Mouse (Mus musculus) heart, embryonic 16.5 days (tissue): ENCODE measurements at regions not wholly inside any gene's neighbourhood (a gene's known extent, or its start where the extent isn't known, plus 50 kb on each side); places are given as distances from the start of the nearest gene placed in this dataset.

ENCODE experiments used
- ATAC-seq: fragments of 200-750 bp; cut with Nextera tagmentation; replicated peaks from 2 replicates; pipeline ENCODE4 v1.8.0; 2017; ENCODE audit warnings: moderate number of reproducible peaks; ENCODE audit not compliant: insufficient read depth, low FRiP score; ENCODE audit errors: extremely low read depth
- H3K27ac ChIP-seq: fragments of 300-500 bp; sonication (generic); 2 replicates; pipeline ENCODE4 v1.5.1; 2014; ENCODE audit warnings: mild to moderate bottlenecking, low read length, control low read depth, moderate library complexity
- H3K27me3 ChIP-seq: fragments of 300-500 bp; sonication (generic); 2 replicates; pipeline ENCODE4 v1.6.1; 2014; ENCODE audit warnings: low read length, mixed read lengths; ENCODE audit not compliant: control insufficient read depth, insufficient read depth
- H3K36me3 ChIP-seq: fragments of 300-500 bp; sonication (generic); 2 replicates; pipeline ENCODE4 v1.6.1; 2014; ENCODE audit not compliant: control insufficient read depth, insufficient read depth
- H3K4me1 ChIP-seq: fragments of 300-500 bp; sonication (generic); 2 replicates; pipeline ENCODE4 v1.6.1; 2014; ENCODE audit warnings: low read length, mixed read lengths; ENCODE audit not compliant: control insufficient read depth, insufficient read depth
- H3K4me2 ChIP-seq: fragments of 300-500 bp; sonication (generic); 2 replicates; pipeline ENCODE4 v1.6.1; 2014; ENCODE audit warnings: low read depth, mild to moderate bottlenecking, control low read depth, low read length
- H3K4me3 ChIP-seq: fragments of 300-500 bp; sonication (generic); 2 replicates; pipeline ENCODE4 v1.5.1; 2014; ENCODE audit warnings: mild to moderate bottlenecking, control low read depth, low read length
- H3K9ac ChIP-seq: fragments of 300-500 bp; sonication (generic); 2 replicates; pipeline ENCODE4 v1.6.1; 2014; ENCODE audit warnings: low read length, control low read depth
- H3K9me3 ChIP-seq: fragments of 300-500 bp; sonication (generic); replicated peaks from 2 replicates; pipeline ENCODE4 v1.6.1; 2016; ENCODE audit warnings: low read length; ENCODE audit not compliant: control insufficient read depth
- WGBS: fragments of 180-500 bp; shearing (Covaris S2); extraction: QIAGEN DNeasy Blood & Tissue Kit; methylation state at CpG from one replicate; pipeline ENCODE4 v1.1.7; 2014; 5-methylcytosine and 5-hydroxymethylcytosine counted together

DNA sequence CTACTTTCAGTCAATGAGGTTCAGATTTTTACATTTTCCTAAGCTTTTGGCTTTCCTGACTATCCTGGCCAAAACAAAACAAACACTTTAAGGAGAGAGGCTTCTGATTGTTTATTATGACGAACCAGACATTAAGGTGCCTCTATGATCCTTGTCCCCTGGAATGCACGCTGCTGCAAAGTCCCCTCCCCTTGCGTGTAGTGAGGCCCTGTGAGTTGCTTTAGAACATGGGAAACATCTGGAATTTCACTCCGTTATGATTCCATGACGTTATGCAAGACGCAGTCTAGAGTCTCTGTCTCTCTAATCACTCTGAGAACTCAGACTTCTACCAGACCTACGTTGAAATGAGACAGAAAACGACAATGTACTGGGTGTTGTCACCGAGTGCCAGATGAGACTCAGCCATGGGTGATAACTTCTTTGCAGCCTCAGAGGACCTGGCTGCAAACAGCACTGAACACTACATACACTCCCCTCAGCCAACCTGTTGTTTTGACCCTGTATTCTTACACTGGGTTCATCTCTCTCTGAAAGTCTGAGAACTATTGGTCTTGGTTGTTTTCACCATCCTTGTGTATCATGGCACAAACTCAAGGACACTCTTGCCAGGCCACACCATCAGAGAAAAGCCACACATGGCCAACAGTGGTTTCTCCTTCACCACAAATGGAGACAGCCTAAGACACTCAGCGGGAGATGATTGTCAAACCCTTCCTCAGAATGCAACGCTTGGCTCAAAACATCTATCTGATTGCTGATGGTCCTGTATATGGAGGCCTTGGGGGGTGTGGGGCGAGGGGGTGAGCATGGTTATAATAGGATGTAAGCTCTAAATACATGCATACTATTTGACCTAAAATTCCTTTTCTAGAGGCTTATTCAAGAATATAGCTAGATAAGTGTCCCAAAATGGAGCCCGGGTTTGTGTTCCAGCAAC lies 236.5 kb upstream of the Klf3 start:
- ATAC-seq = no peak
- no peaks in the 10 kb centered on the region for H3K36me3 ChIP-seq
- H3K27ac ChIP-seq = no peak overlapping the region

GRCm38 (mm10) chr5:64567813-64568212 lies 235.4 kb upstream of the Klf3 start:
- no peaks in the 10 kb centered on the region for H3K4me1 ChIP-seq
- no peak for ATAC-seq
- H3K4me2 ChIP-seq = no peak overlapping the region
- H3K9ac ChIP-seq = no peak overlapping the region
- no peak overlapping the region for H3K27ac ChIP-seq
- H3K4me3 ChIP-seq = no peak overlapping the region
- H3K36me3 ChIP-seq = no peaks in the 10 kb centered on the region
- WGBS = 71% methylated on average over 5 of the region's 5 CpGs
- no peaks in the 10 kb centered on the region for H3K27me3 ChIP-seq
- H3K9me3 ChIP-seq = no peaks in the 10 kb centered on the region

More for the DNA sequence above, 236.5 kb upstream of the Klf3 start:
- Histone ChIP-seq H3K9me3 (no peaks in the 10 kb centered on the region), H3K4me2 (no peak overlapping the region), H3K27me3 (no peaks in the 10 kb centered on the region), H3K4me1 (no peaks in the 10 kb centered on the region), H3K4me3 (no peak overlapping the region), H3K9ac (no peak overlapping the region)
- WGBS = 74% methylated on average over 13 of the region's 13 CpGs

- Histone ChIP-seq H3K9me3 (no peaks in the 10 kb centered on the region), H3K36me3 (no peaks in the 10 kb centered on the region), H3K27ac (no peak overlapping the region), H3K9ac (no peak overlapping the region), H3K4me2 (no peak overlapping the region), H3K27me3 (no peaks in the 10 kb centered on the region), H3K4me3 (no peak overlapping the region), H3K4me1 (no peaks in the 10 kb centered on the region)
- WGBS = 88% methylated on average over 3 of the region's 3 CpGs
- no peak for ATAC-seq
Observed at GRCm38 (mm10) chr5:64568294-64568693, 234.9 kb upstream of the Klf3 start.

DNA sequence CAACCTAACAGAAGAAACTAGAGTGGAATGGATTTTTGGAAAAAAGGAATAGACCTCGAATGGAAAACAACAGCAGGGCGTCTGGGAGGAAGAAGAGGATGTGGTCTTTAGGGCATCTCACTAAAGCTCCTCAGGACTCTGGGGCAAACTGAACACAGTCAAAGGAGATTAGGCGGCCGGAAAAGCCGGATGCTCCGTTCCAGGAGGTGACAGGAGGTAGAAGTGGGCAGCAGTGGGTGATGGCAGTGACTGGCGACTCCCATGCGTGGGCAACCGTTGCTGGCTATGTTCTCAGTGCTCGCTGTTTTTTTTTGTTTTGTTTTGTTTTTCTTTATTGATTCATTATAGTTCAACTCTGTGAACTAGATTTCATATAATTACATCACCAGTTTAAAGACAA lies 228.8 kb upstream of the Klf3 start:
- Histone ChIP-seq H3K9ac (no peak overlapping the region), H3K4me1 (peaks cover 16% of the 10 kb centered on the region; the same call in 1 of the 2 replicates), H3K36me3 (no peaks in the 10 kb centered on the region), H3K27me3 (no peaks in the 10 kb centered on the region), H3K4me2 (no peak overlapping the region), H3K27ac (no peak overlapping the region), H3K9me3 (no peaks in the 10 kb centered on the region), H3K4me3 (no peak overlapping the region)
- 76% methylated on average over 10 of the region's 10 CpGs for WGBS
- ATAC-seq = no peak

DNA sequence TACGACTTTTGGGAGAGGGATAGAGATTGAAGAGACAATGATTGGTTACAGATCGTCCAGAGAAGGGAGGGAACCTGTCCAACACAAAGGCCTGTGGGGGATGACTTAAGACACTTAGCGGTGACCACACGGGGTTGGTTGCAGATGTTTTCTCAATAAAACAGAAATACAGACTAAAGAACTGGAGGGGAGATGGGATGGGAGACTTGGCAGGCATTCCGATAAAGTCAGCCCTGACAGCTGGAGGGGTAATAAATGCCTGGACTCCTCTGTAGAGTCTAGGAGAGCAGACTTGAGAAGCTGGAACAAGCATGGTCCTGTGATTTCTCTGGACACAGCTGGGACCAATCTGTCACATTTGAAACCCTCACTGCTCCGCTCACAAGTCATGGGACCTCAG lies 227.3 kb upstream of the Klf3 start:
- ATAC-seq = peak; percentile 32; the same call in 1 of the 2 replicates
- WGBS = 72% methylated on average over 6 of the region's 6 CpGs
- Histone ChIP-seq H3K27ac (no peak overlapping the region; the same call in 1 of the 2 replicates), H3K9me3 (no peaks in the 10 kb centered on the region), H3K4me2 (no peak overlapping the region), H3K4me1 (peaks cover 28% of the 10 kb centered on the region), H3K9ac (no peak overlapping the region), H3K27me3 (no peaks in the 10 kb centered on the region), H3K4me3 (no peak overlapping the region), H3K36me3 (no peaks in the 10 kb centered on the region)

GRCm38 (mm10) chr5:64576426-64577262 lies 226.5 kb upstream of the Klf3 start:
- no peak overlapping the region for H3K4me3 ChIP-seq
- no peak overlapping the region for H3K4me2 ChIP-seq
- H3K27ac ChIP-seq = peak overlapping the region; percentile 77
- no peaks in the 10 kb centered on the region for H3K9me3 ChIP-seq
- no peaks in the 10 kb centered on the region for H3K27me3 ChIP-seq
- no peak overlapping the region for H3K9ac ChIP-seq
- 62% methylated on average over 19 of the region's 19 CpGs for WGBS
- no peaks in the 10 kb centered on the region for H3K36me3 ChIP-seq
- ATAC-seq = no peak
- peaks cover 34% of the 10 kb centered on the region for H3K4me1 ChIP-seq

DNA sequence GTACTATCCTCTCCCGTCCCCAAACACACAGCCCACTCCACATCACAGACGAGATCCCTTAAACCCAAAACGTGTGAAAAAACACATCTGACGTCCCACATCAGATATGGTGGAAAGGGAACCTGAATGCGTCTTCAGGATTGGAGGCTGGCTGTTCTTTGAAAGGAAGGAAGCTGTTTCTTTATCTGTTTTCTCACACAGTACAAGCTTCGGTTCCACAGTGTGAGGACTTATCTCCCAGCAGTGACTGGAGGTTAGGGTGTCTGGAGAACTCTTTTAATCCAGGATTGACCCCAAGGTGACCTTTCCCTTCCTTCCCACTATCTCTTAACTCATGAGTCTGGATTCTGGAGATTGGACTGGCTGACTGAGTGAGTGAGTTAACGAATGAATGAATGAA lies 225.8 kb upstream of the Klf3 start:
- Histone ChIP-seq H3K4me2 (no peak overlapping the region), H3K9me3 (no peaks in the 10 kb centered on the region), H3K27me3 (no peaks in the 10 kb centered on the region), H3K27ac (peak overlapping the region; percentile 77), H3K4me3 (no peak overlapping the region), H3K4me1 (peaks cover 34% of the 10 kb centered on the region), H3K36me3 (no peaks in the 10 kb centered on the region), H3K9ac (no peak overlapping the region)
- no peak for ATAC-seq
- 32% methylated on average over 7 of the region's 7 CpGs for WGBS

DNA sequence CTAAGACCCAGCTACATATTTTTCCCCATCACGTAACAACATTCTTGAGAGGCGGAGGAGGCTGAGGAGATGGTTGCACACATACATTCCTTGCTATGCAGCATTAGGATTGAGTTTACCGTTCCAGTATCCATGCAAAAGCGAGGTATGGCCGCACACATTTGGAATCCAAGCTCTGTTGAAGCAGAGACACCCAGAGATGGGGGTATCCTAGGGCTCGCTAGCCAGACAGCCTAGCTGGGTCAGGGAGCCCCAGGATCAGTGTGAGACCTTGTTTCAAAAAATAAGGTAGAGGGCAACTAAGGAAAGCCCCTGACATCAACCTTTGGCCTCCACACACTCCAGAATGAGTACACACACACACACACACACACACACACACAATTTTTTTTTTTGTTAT lies 224.7 kb upstream of the Klf3 start:
- Histone ChIP-seq H3K9me3 (no peaks in the 10 kb centered on the region), H3K4me2 (no peak overlapping the region), H3K27me3 (no peaks in the 10 kb centered on the region), H3K9ac (no peak overlapping the region), H3K4me1 (peaks cover 34% of the 10 kb centered on the region), H3K4me3 (no peak overlapping the region), H3K36me3 (no peaks in the 10 kb centered on the region), H3K27ac (peak overlapping the region; percentile 25; the same call in 1 of the 2 replicates)
- 83% methylated on average over 6 of the region's 6 CpGs for WGBS
- ATAC-seq = no peak

DNA sequence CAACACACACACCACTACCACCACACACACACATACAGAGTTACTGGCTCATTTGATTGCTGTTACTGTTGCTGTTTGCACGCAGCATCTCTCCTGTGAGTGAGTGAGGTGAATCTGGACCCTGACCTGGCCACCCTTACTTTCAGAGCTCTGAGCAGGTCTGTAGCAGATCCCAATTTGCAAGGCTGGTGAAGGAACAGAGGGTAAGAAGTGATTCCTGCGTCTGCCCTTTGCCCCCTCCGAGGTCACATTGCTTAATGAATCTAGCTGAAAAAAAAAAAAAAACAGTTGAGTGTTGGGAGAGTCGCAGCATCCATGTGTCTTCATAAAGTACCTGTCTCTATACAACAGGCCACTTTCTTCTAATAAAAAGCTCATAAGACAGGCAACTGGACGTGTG lies 224.1 kb upstream of the Klf3 start:
- H3K4me2 ChIP-seq = no peak overlapping the region
- no peaks in the 10 kb centered on the region for H3K36me3 ChIP-seq

More for the DNA sequence above, 224.1 kb upstream of the Klf3 start:
- no peaks in the 10 kb centered on the region for H3K9me3 ChIP-seq
- H3K27me3 ChIP-seq = no peaks in the 10 kb centered on the region
- peak overlapping the region; percentile 64 for H3K27ac ChIP-seq
- H3K4me1 ChIP-seq = peaks cover 34% of the 10 kb centered on the region
- ATAC-seq = no peak
- 55% methylated on average over 5 of the region's 5 CpGs for WGBS
- H3K4me3 ChIP-seq = no peak overlapping the region
- H3K9ac ChIP-seq = no peak overlapping the region
